Mouse (Mus musculus) NIH3T3 (cell line): Measurements from ENCODE around the gene L2hgdh.

ENCODE experiments used
- DNase-seq: peaks from one replicate; pipeline ENCODE4 v3.0.0-alpha.2; 2012; ENCODE audit warnings: low read depth

Gene L2hgdh

GRCm38 (mm10) chr12:69666721-69667120, 58.0 kb downstream of the L2hgdh start:
- no peak for DNase-seq

GRCm38 (mm10) chr12:69661658-69662057, 63.0 kb downstream of the L2hgdh start:
- no peak for DNase-seq

- DNase-seq = peak; percentile 55
Observed at GRCm38 (mm10) chr12:69653973-69654372, 70.7 kb downstream of the L2hgdh start.

GRCm38 (mm10) chr12:69649511-69649910, 75.2 kb downstream of the L2hgdh start:
- no peak for DNase-seq

- DNase-seq = no peak
Observed at GRCm38 (mm10) chr12:69645821-69646616, 78.7 kb downstream of the L2hgdh start.

GRCm38 (mm10) chr12:69644877-69645276, 79.8 kb downstream of the L2hgdh start:
- peak; percentile 44 for DNase-seq

- no peak for DNase-seq
Observed at GRCm38 (mm10) chr12:69642877-69643276, 81.8 kb downstream of the L2hgdh start.
